Mouse (Mus musculus): ENCODE data around the gene Kyat1.
A peak's percentile ranks its signal among the peaks of the same experiment; 100 is the strongest.
"Not testable (repeated sequence)": the region's sequence is repeated elsewhere in the genome, so short reads cannot be mapped to it uniquely, and the experiment has no call there.

Kyat1 gene

DNA sequence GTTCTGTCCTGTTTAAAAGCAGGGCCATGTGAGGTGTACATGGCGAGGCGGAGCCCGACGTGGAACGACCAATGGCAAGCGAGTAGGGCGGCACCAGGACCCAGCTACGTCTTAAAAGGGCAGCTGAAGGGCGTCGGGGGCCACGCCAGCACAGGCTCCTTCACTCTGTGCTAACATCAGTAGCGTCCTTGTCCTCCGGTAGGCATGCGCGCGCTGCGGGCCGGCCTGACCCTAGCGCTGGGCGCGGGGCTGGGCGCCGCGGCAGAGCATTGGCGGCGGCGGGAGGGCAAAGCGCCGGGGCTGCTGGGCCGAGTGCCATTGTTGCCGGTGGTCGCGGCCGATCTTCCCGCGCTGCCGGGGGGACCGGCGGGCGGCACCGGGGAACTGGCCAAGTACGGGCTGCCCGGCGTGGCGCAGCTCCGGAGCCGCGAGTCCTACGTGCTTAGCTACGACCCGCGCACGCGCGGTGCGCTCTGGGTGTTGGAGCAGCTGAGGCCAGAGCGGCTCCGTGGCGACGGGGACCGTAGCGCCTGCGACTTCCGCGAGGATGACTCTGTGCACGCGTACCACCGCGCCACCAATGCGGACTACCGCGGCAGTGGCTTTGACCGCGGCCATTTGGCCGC lies 34.2 kb downstream of the Kyat1 start, which contains the start of gene Endog:
TSS of gene Endog (plus strand) at position 123 of the 626 bp plus-strand sequence.
- peak; percentile 94 for DNase-seq

DNA sequence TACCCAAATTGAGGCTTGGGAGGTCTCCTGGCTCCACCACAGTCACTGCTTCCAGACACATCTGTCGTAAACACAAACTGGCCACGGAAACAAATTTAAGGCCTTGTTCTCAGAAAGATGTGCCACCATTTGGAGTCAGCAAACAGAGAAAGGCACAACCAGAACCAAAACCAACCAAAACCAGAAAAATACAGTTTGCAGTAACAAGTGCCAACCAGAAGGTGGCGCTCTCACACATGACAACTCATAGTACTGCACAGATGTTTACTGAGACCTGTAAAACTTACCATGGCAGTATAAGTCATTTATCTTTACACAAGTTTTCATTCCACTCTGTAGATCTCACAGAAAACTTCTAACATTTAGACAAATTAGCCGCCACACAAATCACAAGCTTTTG lies 39.0 kb downstream of the Kyat1 start:
- DNase-seq, result no peak

DNA sequence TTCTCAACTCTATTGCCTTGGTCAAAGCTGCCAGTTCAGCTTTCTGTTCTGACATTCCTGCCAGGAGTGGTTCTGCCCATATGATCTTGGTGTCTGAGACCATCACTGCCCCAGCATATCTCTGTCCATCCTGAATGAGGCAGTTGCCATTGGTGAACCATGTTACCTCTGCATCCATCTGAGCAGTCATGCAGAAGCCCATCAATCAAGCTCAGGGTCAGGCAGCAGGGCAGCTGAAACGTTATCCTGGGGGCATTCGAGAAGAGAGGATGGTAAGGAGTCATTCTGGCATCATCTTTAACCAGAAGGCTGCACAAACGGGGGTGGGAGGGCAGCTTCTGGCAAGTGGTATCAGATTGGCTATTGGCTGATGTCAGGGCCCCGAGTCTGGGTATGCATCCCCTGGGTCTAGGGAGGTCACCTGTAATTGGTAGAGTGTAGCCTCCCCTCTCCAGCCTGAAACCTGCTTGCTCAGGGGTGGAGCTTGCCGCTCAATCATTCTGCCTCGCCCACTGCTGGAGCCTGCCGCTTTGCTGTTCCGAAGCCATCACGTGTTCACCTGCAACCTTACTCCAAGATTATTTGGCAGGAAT lies 41.2 kb downstream of the Kyat1 start:
- no peak for DNase-seq

DNA sequence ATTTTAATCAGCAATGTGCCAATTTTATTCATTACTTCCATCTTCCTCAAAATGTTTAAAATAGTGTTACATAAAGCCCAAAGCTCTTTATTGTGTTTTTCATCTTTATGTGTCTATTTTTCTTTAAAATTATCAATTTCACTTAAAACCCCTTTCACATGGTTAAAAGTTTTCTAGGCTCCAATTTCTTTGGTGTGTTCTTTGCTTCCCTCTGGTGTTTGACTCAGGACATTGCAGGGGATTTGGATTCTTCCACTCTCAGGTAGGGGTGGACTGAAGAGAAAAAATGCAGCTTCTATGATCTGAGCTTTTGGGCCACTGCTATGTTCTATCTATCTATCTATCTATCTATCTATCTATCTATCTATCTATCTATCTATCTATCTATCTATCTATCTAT lies 43.8 kb downstream of the Kyat1 start:
- peak; percentile 66 for DNase-seq

DNA sequence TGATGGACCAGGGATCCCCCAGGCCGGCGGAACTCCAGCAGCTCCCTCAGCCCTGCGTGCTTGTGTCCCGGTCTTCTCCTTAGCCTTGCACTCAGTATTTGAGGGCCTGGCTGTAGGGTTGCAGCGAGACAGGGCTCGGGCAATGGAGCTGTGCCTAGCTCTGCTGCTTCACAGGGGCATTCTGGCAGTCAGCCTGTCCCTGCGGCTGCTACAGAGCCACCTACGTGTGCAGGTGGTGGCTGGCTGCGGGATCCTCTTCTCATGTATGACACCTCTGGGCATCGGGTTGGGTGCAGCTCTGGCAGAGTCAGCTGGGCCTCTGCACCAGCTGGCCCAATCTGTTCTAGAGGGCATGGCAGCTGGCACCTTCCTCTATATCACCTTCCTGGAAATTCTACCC lies 45.8 kb downstream of the Kyat1 start:
- DNase-seq, result not testable (repeated sequence)

DNA sequence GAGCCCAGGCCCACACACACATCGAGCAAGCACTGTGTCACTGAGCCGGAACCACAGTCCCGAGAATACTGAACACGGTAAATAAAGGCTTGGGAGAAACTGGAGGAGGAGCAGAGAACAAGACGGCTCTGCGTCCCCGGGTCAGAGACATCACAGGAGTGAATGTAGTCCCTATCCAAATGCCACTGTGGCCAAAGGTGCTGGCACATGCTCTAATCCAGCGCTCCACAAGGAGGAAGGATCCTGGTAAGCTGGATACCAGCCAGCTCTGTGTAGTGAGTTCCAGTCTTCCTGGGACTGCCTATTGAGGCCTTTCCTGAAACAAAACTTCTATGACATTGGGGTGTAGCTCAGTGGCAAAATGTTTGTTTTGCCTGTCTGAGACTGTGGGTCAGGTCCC lies 53.0 kb downstream of the Kyat1 start:
- no peak for DNase-seq

GRCm38 (mm10) chr2:30151840-30152239 lies 53.8 kb downstream of the Kyat1 start:
- no peak for DNase-seq

- DNase-seq, result no peak
These were observed 58.2 kb downstream of the Kyat1 start for GRCm38 (mm10) chr2:30147466-30147865.

GRCm38 (mm10) chr2:30144436-30144835 lies 61.2 kb downstream of the Kyat1 start:
- no peak for DNase-seq

DNA sequence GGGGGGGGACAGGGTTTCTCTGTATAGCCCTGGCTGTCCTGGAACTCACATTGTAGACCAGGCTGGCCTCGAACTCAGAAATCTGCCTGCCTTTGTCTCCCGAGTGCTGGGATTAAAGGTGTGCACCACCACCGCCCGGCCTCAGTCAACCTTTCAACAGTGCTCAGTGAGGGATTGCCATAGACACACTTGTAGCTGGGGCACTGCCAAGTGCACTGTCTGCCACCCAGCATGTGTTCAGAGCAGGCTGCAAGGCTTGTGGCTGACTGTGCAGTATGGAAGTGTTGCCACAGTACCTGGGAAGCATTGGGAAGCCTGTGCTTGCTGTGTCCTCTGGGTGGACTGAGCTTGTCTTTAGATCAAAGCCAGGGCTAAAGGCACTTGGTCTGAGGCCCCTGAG lies 65.6 kb downstream of the Kyat1 start:
- DNase-seq, result peak; percentile 77

DNA sequence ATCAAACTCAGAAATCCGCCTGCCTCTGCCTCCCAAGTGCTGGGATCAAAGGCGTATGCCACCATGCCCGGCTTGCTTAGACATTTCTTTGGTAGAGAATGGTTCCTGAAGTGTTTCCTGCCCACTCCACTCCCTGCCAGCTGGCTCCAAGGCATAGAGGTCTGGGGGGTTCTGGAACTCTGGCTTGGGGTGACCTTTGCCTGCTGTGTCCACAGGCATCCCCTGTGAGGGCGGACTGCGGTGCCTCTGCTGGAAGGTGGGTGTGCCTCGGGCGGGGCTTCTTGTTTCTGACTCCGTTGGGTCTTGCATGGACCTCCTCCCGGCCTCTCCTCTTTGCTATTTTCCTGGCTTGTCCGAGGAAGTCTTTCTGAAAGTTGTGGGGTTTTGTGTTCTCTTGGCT lies 69.2 kb downstream of the Kyat1 start:
- DNase-seq, result no peak
